Mouse (Mus musculus) embryonic facial prominence, embryonic 13.5 days (tissue): ENCODE data around the gene Ank2. TPM values are rescaled to one million over a fixed set of nuclear protein-coding genes. Genes with fewer than 3 reads are reported as not detected.
"Not testable (repeated sequence)": the region's sequence is repeated elsewhere in the genome, so short reads cannot be mapped to it uniquely, and the experiment has no call there.

Source experiments
- ATAC-seq: fragments of 200-750 bp; cut with Nextera tagmentation; 2 replicates; pipeline ENCODE4 v1.8.0; 2017; ENCODE audit warnings: low read depth; ENCODE audit not compliant: insufficient number of reproducible peaks, insufficient read depth, low FRiP score, low TSS enrichment
- H3K27ac ChIP-seq: fragments of 300-500 bp; sonication (generic); 2 replicates; pipeline ENCODE4 v1.5.1; 2015; ENCODE audit warnings: moderate library complexity, mild to moderate bottlenecking, inconsistent platforms
- H3K27me3 ChIP-seq: fragments of 300-500 bp; sonication (generic); 2 replicates; pipeline ENCODE4 v1.6.1; 2015; ENCODE audit warnings: mild to moderate bottlenecking, inconsistent platforms
- H3K36me3 ChIP-seq: fragments of 300-500 bp; sonication (generic); 2 replicates; pipeline ENCODE4 v1.6.1; 2015; ENCODE audit warnings: mild to moderate bottlenecking, inconsistent platforms
- H3K4me1 ChIP-seq: fragments of 300-500 bp; sonication (generic); 2 replicates; pipeline ENCODE4 v1.6.1; 2015; ENCODE audit warnings: inconsistent platforms
- H3K4me2 ChIP-seq: fragments of 300-500 bp; sonication (generic); 2 replicates; pipeline ENCODE4 v1.6.1; 2015; ENCODE audit warnings: moderate library complexity, mild to moderate bottlenecking, inconsistent platforms
- H3K4me3 ChIP-seq: fragments of 300-500 bp; sonication (generic); 2 replicates; pipeline ENCODE4 v1.5.1; 2015; ENCODE audit warnings: mild to moderate bottlenecking, inconsistent platforms
- H3K9ac ChIP-seq: fragments of 300-500 bp; sonication (generic); 2 replicates; pipeline ENCODE4 v1.6.1; 2015; ENCODE audit warnings: mild to moderate bottlenecking, inconsistent platforms
- H3K9me3 ChIP-seq: fragments of 300-500 bp; sonication (generic); 2 replicates; pipeline ENCODE4 v1.6.1; 2016; ENCODE audit warnings: inconsistent platforms
- WGBS: fragments of 180-500 bp; shearing (Covaris S2); methylation state at CpG from one replicate; pipeline ENCODE4 v1.1.7; 2015; ENCODE audit warnings: mixed read lengths; 5-methylcytosine and 5-hydroxymethylcytosine counted together
- polyA plus RNA-seq: library from polyadenylated mRNA; unstranded; fragments of >200 nt; fragmentation: Nextera tagmentation; extraction: Ambion mirVana; gene quantifications from 2 replicates; pipeline ENCODE4 v1.2.1, GENCODE M21; 2015

Gene Ank2
- polyA plus RNA-seq, 1 experiment from 2014 or later: 33.4 TPM

DNA sequence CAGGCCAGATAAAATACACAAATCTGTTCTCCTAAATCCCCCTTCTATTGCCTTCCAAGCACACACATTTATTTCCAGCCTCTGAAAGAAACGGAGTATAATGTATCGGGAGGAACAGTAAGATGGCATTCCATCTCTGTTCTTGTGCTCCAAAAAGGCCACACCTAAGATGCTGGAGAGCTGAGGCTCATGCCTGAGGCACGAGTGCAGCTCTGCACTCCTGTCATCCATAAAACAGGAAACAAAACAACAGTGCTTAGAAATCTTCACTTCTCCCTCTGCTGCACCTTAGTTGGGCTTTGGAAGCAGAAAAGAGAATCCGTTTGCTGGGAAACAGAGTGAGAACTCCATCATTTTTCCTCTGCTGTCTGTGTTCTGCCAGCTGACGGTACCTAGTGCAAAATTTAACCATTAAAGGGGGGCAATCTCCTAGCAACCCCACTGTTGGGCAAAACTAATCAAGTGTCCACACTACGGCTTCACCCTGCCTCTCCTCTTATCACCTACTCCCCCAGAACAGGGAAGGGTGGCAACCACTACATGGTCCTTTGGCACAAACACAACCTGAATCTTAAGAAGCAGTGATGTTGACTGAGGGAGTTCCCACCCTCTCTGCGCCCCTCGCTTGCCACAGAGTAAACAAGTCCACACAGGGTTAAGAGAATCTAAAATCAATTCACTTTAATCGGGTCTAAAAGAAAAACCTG lies 91.1 kb downstream of the Ank2 start:
- Histone ChIP-seq H3K36me3 (no peaks in the 10 kb centered on the region), H3K4me1 (peaks cover 13% of the 10 kb centered on the region), H3K27ac (peak overlapping the region; percentile 79), H3K9ac (peak overlapping the region; percentile 71), H3K4me2 (peak overlapping the region; percentile 76), H3K4me3 (peak overlapping the region; percentile 52), H3K9me3 (no peaks in the 10 kb centered on the region), H3K27me3 (no peaks in the 10 kb centered on the region)
- WGBS: 7% methylated on average over 9 of the region's 9 CpGs
- ATAC-seq: no peak

DNA sequence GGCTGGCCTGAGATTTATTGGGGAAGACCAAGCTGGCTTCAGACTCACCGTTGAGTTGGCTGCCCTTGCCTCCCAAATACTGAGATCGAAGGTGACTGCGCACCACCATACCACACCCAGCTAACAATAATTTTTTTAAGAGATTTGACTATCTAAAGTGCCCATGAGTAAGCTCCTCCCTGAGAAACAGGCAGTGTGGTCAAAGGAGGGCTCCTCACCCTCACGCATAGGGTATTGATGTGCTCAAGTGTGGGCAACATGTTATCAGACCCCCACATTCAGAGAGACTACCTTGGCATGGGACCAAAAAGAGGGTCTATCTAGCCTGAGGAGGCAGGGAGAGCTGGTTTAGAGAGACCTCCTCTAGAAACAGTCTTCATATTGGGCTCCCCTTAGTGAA lies 92.3 kb downstream of the Ank2 start:
- Histone ChIP-seq H3K27me3 (no peaks in the 10 kb centered on the region), H3K9me3 (no peaks in the 10 kb centered on the region), H3K9ac (no peak overlapping the region), H3K4me2 (no peak overlapping the region), H3K4me1 (peaks cover 13% of the 10 kb centered on the region), H3K36me3 (no peaks in the 10 kb centered on the region), H3K4me3 (no peak overlapping the region), H3K27ac (no peak overlapping the region)
- ATAC-seq: no peak
- 95% methylated on average over 4 of the region's 4 CpGs for WGBS

DNA sequence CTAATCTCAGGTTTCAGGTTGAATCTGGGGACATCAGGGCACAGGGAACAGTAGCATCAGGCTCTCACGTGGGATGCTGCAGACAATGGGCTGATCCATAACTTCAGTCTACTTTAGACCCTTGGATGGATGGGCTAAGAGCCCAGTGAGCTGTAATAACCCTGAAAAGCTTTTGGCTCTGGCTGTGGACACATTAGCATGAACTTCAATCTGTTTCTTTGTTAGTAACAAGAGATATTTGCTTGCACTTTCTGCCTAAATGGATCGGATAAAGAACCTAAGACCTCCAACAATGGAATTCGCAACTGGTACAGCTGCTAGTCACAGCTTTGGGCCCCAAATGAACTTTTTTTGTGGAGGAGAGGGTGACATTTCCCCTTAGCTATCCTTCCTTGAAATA lies 94.8 kb downstream of the Ank2 start:
- peaks cover under 1% of the 10 kb centered on the region; the same call in 1 of the 2 replicates for H3K36me3 ChIP-seq
- peaks cover 17% of the 10 kb centered on the region for H3K4me1 ChIP-seq
- H3K27me3 ChIP-seq: no peaks in the 10 kb centered on the region
- no peak overlapping the region for H3K4me2 ChIP-seq
- no peak overlapping the region for H3K4me3 ChIP-seq
- no peak overlapping the region for H3K9ac ChIP-seq
- H3K9me3 ChIP-seq: no peaks in the 10 kb centered on the region
- no peak overlapping the region for H3K27ac ChIP-seq
- 59% methylated on average over 3 of the region's 3 CpGs for WGBS
- ATAC-seq: no peak

DNA sequence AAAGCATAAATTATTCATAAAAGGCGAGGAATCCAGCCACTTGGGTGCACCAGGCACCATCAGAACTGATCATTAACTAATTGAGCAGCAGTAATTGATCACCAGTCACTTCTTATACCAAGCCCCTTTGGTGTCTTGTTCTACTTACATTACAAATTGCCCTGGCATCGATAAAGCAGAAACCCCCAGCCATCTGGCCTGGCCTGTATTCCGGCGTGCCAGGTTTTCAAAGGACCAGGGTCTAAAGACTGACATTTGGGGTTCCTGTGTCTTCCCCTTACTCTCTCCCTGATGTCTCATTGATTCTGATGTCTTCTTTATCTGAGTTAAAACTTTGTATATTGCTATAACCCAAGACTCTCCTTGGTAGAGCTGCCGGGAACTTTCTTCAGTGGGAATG lies 98.2 kb downstream of the Ank2 start:
- Histone ChIP-seq H3K9me3 (no peaks in the 10 kb centered on the region), H3K4me3 (no peak overlapping the region), H3K4me1 (0 out of 2 replicates have a peak, but pooled peaks cover 3% of the 10 kb centered on the region), H3K9ac (no peak overlapping the region), H3K36me3 (peaks cover 6% of the 10 kb centered on the region; the same call in 1 of the 2 replicates), H3K4me2 (no peak overlapping the region), H3K27ac (no peak overlapping the region), H3K27me3 (no peaks in the 10 kb centered on the region)
- no peak for ATAC-seq
- 92% methylated on average over 5 of the region's 5 CpGs for WGBS

DNA sequence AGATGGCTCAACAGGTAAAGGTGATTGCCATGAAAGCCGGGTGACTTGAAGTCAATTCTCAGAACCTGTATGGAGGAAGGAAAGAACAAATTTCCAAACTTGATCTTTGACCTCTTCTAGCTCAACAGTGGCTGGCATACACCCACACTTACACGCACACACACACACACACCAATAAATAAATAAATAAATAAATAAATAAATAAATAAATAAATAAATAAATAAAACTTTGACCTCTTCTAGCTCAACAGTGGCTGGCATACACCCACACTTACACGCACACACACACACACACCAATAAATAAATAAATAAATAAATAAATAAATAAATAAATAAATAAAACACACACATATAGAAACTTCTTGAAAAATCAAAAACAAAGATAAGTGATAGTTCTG lies 98.7 kb downstream of the Ank2 start:
- not testable (repeated sequence) for H3K36me3 ChIP-seq, H3K27me3 ChIP-seq, H3K4me1 ChIP-seq, H3K9ac ChIP-seq, H3K27ac ChIP-seq, H3K9me3 ChIP-seq, H3K4me3 ChIP-seq, H3K4me2 ChIP-seq
- WGBS: 92% methylated on average over 3 of the region's 3 CpGs
- 0 out of 2 replicates have a peak, but pooled peaks have one; percentile 56 for ATAC-seq

DNA sequence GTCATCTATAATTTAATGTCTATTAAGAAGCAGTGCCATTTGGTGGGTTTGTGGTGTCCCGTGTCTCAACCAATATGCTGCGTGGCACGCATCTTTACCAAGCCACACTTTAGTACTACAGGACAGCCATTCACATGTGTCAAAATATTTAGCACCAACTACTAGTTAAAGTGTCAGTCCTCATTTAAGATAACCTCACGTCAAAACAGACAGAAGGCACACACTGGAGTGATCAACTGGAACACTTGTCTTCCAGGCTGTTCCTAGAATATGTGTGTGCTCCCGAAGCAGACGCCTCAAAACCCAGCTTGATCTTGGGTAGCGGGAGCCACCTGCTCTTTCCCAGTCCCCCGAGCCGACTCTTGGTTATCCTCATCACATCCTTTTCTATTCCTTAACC lies 101.4 kb downstream of the Ank2 start:
- Histone ChIP-seq H3K4me3 (no peak overlapping the region), H3K9ac (no peak overlapping the region), H3K4me2 (no peak overlapping the region), H3K27ac (no peak overlapping the region), H3K36me3 (peaks cover 6% of the 10 kb centered on the region; the same call in 1 of the 2 replicates), H3K27me3 (no peaks in the 10 kb centered on the region), H3K9me3 (no peaks in the 10 kb centered on the region), H3K4me1 (0 out of 2 replicates have a peak, but pooled peaks cover 3% of the 10 kb centered on the region)
- WGBS: 93% methylated on average over 9 of the region's 9 CpGs
- ATAC-seq: no peak

DNA sequence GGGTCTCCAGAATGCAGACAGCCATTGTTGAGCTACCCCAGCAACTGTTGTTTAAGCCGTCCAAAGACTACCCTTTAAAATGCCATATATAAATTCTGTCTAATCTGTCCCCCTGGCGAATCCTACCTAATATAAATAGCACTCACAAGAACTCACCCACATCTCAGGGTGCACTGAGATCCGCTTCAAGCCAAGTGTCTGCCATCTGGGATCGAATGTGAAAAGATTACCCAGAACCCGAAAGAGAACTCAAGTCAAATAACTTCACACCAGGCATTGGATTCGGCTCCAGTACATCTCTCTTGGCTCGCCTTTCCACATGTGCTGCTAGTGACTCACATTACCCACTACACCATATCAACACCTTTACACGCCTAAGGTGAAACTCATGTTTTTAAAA lies 103.9 kb downstream of the Ank2 start:
- Histone ChIP-seq H3K27ac (no peak overlapping the region), H3K4me3 (no peak overlapping the region), H3K27me3 (no peaks in the 10 kb centered on the region), H3K36me3 (peaks cover 6% of the 10 kb centered on the region; the same call in 1 of the 2 replicates), H3K4me2 (no peak overlapping the region), H3K4me1 (no peaks in the 10 kb centered on the region), H3K9me3 (no peaks in the 10 kb centered on the region), H3K9ac (no peak overlapping the region)
- 89% methylated on average over 8 of the region's 8 CpGs for WGBS
- no peak for ATAC-seq

DNA sequence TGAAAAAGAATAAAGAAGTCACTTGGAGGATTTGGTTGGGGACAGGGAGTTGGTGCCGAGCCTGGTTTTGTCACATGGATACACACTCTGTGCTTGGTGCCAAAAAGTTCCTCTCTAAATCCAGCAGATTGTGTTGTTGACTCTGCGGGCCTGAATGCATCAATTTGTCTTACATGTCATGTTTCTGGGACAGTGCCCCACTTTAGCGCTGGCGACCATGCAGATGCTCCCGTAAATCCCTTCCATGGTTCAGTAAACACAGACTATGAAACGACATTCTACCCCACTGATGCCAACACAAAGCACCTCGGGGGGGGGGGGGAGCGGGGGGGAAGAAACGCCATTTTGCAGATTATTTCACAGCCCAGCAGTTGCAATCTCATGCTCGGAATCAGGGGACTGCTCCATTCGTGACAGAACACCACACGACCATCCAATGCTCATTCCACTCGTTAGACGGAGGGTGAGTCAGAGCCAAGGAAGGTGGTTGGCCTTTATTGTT lies 112.1 kb downstream of the Ank2 start:
- no peak for ATAC-seq
- Histone ChIP-seq H3K9me3 (no peaks in the 10 kb centered on the region), H3K9ac (no peak overlapping the region), H3K36me3 (no peaks in the 10 kb centered on the region), H3K4me1 (no peaks in the 10 kb centered on the region), H3K4me2 (no peak overlapping the region), H3K27me3 (no peaks in the 10 kb centered on the region), H3K27ac (no peak overlapping the region), H3K4me3 (no peak overlapping the region)
- WGBS: 77% methylated on average over 14 of the region's 14 CpGs

DNA sequence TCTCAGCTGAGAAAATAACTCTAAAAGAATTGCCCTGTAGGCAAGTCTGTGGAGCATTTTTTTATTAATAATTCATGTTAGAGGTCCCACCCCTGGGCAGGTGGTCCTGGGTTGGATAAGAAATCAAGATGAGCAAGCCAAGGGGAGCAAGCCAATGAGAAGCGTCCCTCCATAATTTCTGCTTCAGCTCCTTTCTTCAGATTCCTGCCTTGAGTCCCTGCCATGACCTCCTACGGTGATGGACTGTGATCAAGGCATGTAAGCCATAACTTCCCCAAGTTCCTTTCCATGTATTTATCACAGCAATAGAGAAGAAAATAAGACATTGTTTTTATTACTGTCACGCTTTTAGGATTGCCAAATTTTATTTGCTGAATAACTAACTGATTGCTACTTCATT lies 115.9 kb downstream of the Ank2 start:
- no peak overlapping the region for H3K4me3 ChIP-seq
- H3K9me3 ChIP-seq: no peaks in the 10 kb centered on the region
- no peaks in the 10 kb centered on the region for H3K4me1 ChIP-seq
- no peaks in the 10 kb centered on the region for H3K27me3 ChIP-seq
- H3K9ac ChIP-seq: no peak overlapping the region
- ATAC-seq: no peak
- no peak overlapping the region for H3K27ac ChIP-seq
- H3K36me3 ChIP-seq: no peaks in the 10 kb centered on the region
- WGBS: 94% methylated on average over 3 of the region's 3 CpGs
- H3K4me2 ChIP-seq: no peak overlapping the region

DNA sequence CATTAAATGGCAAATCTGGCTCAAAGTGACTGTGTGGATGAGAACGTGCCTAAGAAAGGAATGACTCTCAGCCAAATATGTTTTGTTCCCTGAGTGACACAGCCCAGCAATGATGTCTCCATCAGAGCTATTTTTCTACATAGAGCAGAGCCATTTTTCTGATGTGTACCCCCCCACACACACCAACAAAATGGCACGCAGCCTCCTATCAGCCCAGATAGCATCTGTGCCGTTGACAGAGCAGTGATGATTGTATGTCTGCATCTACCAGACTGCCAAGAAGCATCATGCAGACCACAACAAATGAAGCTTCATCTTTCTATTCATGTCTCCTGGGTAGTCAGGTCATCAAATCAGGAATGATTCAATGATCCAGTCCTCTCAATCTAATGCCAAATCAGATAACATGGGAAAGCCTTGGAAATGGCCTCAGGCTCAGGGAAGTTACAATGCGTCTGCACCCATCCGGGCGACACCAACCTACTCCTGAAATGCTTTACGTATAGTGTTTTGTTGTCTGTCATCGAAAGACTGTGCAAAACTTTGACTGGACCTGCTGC lies 122.2 kb downstream of the Ank2 start:
- Histone ChIP-seq H3K4me2 (no peak overlapping the region), H3K4me1 (peaks cover 16% of the 10 kb centered on the region), H3K27me3 (no peaks in the 10 kb centered on the region), H3K9ac (no peak overlapping the region), H3K4me3 (no peak overlapping the region), H3K9me3 (no peaks in the 10 kb centered on the region), H3K36me3 (no peaks in the 10 kb centered on the region), H3K27ac (no peak overlapping the region)
- no peak for ATAC-seq
- WGBS: 78% methylated on average over 8 of the region's 8 CpGs

DNA sequence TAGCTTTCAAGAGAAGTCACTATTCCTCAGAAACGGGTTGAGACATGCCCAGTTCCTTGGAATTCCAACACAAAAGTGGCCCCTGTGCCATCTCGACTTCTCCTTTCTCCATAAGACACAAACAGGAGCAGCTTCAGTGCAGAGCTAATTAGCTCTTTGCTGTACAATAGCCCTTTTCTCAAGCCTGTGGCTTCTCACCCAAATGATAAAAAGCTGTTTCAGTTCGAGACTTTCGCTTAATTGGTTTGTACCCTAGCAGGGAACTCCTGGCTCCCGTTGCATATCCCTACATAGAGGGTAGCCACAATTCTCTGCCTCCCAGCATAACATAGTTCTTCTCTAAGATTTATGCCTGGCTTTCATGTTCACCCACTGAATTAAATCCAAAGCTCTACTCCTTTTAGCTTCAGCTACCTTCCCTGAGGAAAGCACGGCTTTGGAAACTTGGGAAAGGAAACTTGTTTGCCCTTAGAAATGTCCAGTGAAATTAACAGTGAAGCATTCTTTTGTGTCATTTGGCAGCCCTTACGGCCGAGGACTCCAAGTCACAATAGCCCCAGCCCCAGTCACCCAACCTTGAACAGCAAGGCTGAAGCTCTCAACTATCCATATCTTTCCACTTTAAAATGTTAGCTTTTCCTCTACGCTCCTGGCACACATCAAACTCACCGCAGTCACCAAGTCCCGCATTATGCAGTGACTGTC lies 123.0 kb downstream of the Ank2 start:
- no peak overlapping the region for H3K4me3 ChIP-seq
- no peaks in the 10 kb centered on the region for H3K36me3 ChIP-seq
- no peak overlapping the region for H3K9ac ChIP-seq
- peaks cover 16% of the 10 kb centered on the region for H3K4me1 ChIP-seq
- no peaks in the 10 kb centered on the region for H3K9me3 ChIP-seq
- H3K27ac ChIP-seq: no peak overlapping the region
- 30% methylated on average over 11 of the region's 11 CpGs for WGBS
- H3K4me2 ChIP-seq: peak overlapping the region; percentile 32
- ATAC-seq: no peak
- no peaks in the 10 kb centered on the region for H3K27me3 ChIP-seq
